Mouse (Mus musculus) right cerebral cortex, adult 18-20 months (tissue): Measurements from ENCODE around the gene Clpp.

Source experiments
- DNase-seq: peaks from one replicate; pipeline ENCODE4 v3.0.0; 2022; ENCODE audit warnings: mixed read lengths

The Clpp gene

DNA sequence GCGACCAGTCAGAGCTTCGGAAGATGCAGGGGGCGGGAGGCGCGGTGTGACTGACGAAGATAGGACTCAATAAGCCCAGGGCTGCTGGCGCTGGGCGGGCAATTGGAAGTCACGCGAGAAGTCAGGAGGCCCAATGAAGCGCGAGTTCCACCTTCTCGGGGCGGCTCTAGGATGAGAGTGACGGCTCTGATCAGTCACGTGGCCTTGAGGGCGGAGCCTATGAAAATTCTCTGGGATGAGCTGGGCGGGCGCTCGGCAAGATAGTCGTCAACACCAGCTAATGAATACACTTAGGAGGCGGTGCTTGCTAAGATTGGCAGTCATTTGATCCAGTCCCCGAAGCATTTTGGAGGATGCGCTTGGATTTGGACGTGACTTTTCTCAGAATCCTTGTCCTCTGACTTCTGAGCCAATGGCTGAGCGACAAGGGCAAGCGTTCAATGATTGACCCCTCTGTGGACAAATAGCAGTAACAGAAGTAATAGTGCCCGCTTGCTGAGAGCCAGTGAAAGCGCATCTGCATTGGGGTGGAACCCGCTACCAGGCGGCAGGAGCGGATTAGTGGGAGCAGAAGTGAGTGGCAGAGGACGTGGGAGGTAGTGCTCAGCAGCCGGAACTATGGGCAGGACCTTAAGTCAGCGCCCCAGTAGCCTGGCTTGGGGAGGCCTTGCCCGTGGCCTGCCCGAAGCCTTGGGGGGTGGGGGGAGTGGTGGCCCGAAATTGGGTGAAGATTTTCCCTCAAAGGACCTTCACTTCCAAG is 41.7 kb downstream of the Clpp start:
- peak; percentile 100 for DNase-seq

DNA sequence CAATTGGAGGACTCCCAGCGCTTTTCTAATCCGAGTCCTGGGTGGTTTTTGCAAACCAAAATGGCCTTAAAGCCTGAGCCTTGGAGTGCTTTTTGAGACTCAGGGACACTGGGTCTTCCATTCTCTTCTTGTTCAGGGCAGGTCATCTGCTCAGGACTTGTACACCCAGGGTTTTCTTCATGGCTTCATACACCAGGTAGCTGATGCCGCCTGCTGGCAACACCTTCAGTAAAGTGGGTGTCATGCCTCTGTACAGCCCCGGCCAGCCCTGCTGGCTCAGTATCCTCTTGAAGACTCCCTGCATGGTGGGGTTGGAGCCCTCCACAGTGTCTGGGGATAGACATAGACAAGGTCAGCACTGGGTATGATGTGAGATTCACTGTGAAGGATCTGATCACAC is 42.7 kb downstream of the Clpp start:
- no peak for DNase-seq

DNA sequence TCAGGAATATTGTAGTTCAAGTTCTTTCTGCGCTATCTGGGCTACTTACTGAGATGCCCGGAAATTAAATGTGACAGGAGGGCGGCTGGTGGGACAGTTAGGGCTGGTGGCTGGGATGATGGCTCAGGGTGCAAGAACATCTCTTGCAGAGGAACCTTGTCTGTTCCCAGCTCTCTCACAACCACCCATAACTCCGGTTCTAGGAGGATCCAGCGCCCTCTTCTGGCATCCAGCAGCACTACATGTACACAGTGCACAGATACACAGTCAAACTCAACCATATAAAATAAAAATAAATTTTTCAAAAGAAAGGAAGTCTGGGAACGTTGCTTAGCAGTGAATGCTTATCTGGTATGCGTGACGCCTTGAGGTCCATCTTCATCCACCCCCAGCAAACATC is 48.9 kb downstream of the Clpp start:
- no peak for DNase-seq

DNA sequence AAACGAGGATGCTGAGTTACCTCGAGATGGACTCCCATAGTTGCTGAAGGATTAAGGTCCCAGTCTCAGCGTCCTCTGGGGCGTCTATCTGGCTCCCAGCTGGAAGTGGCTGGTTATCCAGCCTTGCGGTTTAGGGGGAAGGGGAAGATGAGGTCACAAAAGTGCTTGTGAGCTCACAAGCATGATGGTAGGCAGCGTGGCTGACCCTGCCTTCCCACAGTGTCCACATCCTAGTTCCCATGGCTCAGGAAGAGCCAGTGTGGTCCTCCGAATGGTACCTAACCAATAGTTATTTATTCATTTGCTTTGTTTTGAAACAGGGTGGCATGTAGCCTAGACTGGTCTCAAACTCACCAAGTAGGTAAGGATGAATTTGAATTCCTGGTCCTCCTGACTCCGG is 51.4 kb downstream of the Clpp start, which contains the start of gene Slc25a41:
Gene Slc25a41, minus strand, starts transcription at position 101 of the 400 bp plus-strand sequence.
- no peak for DNase-seq
